Comparison of ENCODE assay signal across 8 mouse cellular contexts in genomic region chr2:83812483-83813272, GRCm38 (mm10). TPM values are rescaled to one million over a fixed set of nuclear protein-coding genes. Genes with fewer than 3 reads are reported as not detected.
DNase-seq lines count a peak whose midpoint lies in the region.

Gene Fam171b, plus strand, starts transcription at chr2:83812636.

- no peaks in the 10 kb centered on the region for H3K9me3 ChIP-seq in megakaryocyte, embryonic 14.5 days

- H3K36me3 ChIP-seq in megakaryocyte, embryonic 14.5 days (replicated peaks; ENCODE audit: low read length): no peaks in the 10 kb centered on the region

- H3K4me3 ChIP-seq in megakaryocyte, embryonic 14.5 days (replicated peaks): peak within 1 kb of the TSS; percentile 93

- H3K27me3 ChIP-seq in megakaryocyte, embryonic 14.5 days (replicated peaks): peaks cover 46% of the 10 kb centered on the region

- peaks cover 19% of the 10 kb centered on the region for H3K4me1 ChIP-seq in megakaryocyte, embryonic 14.5 days

- DNase-seq in WW6 (ENCODE audit: low read depth, low spot score): peak; percentile 53
- DNase-seq in cerebellum, postnatal 4 days (ENCODE audit: low spot score in 2 of 2): peak; percentile 71 to 84
- DNase-seq in gastrocnemius, postnatal 10 days: peak; percentile 76
- DNase-seq in induced T-regulatory cell, adult 2 months (ENCODE audit: low read depth): peak; percentile 67
- DNase-seq in left cerebral cortex, adult 9 months (ENCODE audit: low spot score in 2 of 2): peak; percentile 76 to 87
- peak; percentile 93 for DNase-seq in right cerebral cortex, postnatal 10 days (ENCODE audit: low spot score in 2 of 2)
- DNase-seq in urinary bladder, postnatal 36 days (ENCODE audit: low spot score in 2 of 2): peak; percentile 37 to 66

RNA-seq across cellular contexts. Expression of gene Fam171b, which starts in this region (rescaled TPM):
- total RNA-seq in gastrocnemius, postnatal 10 days (2021): 1 to 10 TPM; 3.9 to 5.5 TPM
- polyA plus RNA-seq in megakaryocyte, embryonic 14.5 days (2012; ENCODE audit: insufficient read depth, low replicate concordance): not detected in 2 replicates

Comparison
In these comparisons a context has a peak if more than half of its experiments do, and no peak if none do; other contexts are left out.
1. Peak in every context shown above with its lines: DNase-seq and H3K4me3 ChIP-seq.